Mouse (Mus musculus) lung, adult 2 months (tissue): ENCODE results near the gene Kcnb1.

Experiments
- CTCF ChIP-seq: fragments of 200-500 bp; IDR thresholded peaks from 2 replicates; pipeline ENCODE4 v1.5.1; 2011; ENCODE audit warnings: mild to moderate bottlenecking, low read length, control low read depth; ENCODE audit not compliant: insufficient read depth
- POLR2A ChIP-seq: fragments of 200-500 bp; IDR thresholded peaks from 2 replicates; pipeline ENCODE4 v1.6.1; 2011; ENCODE audit warnings: low read depth, mild to moderate bottlenecking, control low read depth, low read length, borderline replicate concordance; ENCODE audit errors: extremely low read depth

GRCm38 (mm10) chr2:167162516-167163021 lies 27.4 kb downstream of the Kcnb1 start:
- no peak for TF ChIP-seq POLR2A
- TF ChIP-seq CTCF: no peak
